Mouse (Mus musculus): ENCODE results near the gene Hck.

The Hck gene

DNA sequence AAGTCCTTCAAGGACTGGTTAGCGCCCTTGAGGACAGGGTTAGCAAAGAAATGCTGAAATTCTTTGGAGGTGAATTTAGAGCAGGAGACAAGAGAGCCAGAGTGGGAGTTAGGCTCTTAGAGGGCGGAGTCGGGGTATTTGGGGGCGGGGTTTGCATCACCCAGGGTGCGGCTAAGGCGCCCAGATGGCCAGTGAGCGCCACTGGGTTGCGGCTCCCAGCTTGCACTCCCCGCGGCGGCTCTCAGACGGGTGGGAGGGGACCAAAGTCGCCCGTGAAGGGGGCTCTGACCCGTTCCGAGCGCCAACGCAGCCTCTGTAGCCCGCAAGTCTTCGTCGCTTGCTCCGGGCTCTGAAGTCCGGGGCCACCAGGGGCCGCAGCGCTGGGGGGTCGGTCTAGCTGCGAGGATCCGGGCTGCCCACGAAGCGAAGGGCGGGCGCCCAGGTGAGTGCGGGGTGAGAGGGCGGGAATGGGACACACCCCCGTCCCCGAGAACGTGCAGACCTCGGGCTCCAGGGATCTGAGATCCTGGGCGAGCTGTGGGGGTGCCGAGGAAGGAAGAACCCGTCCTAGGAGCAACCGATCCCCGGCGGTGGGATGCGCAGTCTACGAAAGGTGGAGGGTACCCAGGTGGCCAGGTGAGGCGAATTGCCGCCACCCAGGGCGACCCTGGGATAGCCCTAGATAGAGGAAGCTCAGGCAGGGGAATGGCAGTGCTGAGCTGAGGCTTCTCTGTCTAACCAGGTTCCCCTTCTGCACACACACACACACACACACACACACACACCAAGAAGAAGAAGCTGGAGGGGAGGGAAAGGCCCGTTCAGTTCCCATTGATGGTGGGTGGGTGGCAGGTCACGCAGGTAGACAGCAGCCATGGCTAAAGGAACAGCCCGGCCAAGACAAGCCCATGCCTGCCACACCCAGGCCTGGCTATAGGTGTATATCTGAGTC is at the start of gene Hck:
Hck (plus strand) TSS at position 156 of the 952 bp plus-strand sequence.
- peak; percentile 17 for DNase-seq (ENCODE audit: low read depth, low spot score)

DNA sequence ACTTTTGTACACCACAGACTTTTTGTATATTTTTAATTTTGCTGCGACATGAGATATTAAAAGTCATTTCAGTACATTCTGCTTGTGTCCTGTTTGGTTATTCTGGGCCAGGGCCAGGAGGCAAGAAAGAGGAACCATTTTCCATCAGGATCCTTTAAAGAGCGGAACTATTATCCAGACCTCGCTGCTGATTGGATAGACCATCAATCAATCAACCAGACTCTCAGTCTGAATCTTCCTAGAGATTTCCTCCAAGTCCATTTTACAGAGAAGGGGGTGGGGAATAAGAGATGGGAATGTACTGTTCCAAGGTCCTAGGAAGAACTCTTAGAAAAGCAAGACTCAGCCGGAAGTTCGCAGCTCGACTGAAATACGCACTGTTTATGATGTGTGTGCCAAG is 48.1 kb upstream of the Hck start:
- no peak for DNase-seq (ENCODE audit: low read depth, low spot score)

DNA sequence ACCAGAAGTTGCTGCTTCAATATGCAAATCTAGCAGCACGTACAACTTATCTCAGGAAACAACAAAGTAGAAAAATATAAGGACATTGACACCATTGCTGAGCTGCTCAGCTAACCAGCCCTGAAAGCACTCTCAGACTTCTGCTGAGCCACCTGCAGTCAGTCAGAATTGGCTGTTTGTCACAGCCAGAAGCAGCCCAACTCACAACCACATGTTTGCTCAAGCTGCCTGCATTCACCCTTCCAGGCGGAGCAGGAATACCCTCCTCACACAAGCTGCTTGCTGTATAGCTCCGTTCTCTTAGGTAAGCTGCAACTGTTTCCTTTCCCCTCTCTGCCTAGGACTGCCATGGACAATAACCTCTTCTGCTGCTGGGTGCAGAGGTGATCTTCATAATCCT is 44.9 kb upstream of the Hck start:
- DNase-seq (ENCODE audit: low read depth, low spot score), result no peak

DNA sequence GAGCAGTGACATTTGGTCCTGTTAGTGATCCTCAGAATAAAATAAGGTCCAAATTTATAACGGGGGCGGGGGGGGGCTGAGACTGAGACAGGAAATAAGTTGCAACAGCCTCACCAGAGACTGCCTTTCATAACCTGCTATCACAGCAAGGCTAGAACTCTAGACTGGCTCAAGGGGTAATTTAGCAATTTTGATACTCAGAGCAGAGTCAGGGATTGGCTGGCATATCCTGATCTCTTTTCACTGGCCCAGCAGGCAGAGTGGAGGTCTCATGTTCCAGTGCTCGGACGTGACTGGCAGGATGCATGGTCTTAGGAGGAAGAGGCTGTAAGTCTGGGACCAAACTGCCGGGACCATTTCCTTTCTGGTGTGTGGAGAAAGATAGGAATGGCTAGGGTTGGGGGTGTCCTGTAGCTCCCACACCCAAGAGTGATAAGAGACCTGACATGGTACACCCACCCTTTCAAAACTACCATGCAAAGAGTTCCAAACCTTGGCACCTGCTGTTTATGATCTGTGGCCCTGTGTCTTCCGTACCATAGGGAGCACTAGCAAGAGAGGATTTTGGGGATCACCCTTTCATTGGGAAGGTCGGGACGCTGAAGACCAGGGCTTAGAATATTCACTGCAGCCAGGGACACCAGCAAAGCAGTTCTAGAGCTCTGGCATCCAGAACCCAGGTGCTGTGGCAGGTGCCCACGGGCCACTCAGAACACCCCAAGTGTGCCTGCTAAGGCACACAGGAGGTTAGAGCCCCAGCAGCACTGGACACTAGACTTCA is 43.9 kb upstream of the Hck start:
- no peak for DNase-seq (ENCODE audit: low read depth, low spot score)

DNA sequence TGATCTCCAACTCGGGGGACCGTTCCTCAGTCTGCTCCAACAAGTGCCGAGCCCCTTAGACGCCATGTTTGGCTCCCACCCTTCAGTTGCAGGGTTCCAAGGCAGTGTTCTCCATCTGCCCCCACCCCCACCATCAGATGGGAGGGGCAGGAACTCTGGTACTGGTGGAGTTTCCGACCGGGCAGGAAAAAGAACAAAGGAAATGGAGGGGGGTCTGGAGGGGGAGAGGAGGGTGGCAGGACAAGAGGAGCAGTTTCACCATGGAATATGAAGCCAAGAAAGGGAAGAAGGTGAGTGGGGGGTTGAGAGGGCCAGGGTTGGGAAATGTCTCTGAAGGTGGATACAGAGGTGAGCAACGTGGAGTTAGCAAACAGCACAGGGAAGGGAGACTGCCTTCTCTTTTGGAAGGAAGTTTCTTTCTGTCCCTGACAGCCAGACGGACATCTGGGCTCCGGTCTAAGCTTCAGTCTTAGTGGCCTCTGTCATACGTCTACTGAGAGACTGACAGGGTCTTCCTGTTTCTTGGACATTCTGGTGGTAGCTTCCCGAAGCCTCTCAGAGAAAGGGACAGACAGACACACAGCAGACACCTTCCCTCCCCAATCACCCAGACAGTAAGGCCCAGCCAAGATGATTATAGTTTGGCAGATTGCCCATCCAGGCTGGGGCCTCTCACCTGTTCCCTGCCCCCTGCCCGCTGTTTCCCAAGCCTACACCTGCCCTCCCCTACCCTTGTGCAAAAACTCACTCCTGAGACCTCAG is 42.3 kb upstream of the Hck start, which contains the start of gene Ccm2l:
Ccm2l (plus strand) TSS at position 209 of the 762 bp plus-strand sequence.
- DNase-seq (ENCODE audit: low read depth, low spot score), result no peak

DNA sequence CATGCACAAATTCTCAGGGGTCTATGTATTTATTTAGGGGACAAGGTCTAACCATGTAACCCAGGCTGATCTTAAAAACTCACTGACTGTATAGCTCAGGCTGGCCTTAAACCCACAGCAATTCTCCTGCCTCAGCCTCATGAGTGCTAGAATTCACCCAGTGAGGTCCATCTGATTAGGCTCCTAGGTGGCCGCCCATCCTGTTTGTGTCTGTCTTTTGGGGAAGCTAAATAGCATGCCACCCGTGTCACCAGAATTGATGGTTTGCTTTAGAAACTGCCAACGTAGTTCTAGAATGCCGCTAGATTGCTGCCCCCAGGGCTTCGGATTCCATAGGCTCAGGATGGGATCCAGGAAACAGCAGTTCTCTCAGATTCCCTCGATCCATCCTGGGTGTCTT is 41.3 kb upstream of the Hck start:
- no peak for DNase-seq (ENCODE audit: low read depth, low spot score)

DNA sequence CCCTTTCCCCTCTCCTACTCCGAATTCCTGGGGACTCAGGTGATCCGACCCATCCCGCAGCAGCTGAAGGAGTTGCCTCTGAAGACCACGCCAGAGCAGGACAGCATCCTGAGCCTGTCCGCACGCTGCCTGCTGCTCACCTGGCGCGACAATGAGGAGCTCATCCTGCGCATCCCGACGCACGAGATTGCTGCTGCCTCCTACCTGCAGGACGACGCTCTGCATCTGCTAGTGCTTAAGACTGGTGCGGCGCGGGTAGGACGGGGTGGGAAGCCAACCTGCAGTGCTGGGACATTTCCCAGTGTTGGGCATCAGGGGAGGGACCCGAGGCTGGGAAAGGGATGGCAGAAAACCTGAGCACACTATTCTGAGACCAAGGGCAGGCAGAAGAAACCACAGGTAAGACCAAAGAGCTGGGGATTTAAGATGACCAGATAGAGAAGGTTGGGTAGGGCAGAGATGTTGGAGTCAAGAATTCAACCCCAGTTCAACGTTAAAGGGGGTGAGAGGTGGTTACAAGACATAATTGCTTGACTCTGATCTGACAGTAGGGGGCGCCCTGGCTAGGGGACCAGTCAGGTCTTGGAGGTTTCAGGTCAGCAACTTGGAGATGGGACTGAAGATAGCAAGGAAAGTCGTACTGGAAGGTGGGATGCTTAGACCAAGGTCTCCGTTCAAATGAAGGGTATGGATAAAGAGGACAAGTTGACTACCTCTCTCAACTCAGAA is 37.3 kb upstream of the Hck start:
- no peak for DNase-seq (ENCODE audit: low read depth, low spot score)

DNA sequence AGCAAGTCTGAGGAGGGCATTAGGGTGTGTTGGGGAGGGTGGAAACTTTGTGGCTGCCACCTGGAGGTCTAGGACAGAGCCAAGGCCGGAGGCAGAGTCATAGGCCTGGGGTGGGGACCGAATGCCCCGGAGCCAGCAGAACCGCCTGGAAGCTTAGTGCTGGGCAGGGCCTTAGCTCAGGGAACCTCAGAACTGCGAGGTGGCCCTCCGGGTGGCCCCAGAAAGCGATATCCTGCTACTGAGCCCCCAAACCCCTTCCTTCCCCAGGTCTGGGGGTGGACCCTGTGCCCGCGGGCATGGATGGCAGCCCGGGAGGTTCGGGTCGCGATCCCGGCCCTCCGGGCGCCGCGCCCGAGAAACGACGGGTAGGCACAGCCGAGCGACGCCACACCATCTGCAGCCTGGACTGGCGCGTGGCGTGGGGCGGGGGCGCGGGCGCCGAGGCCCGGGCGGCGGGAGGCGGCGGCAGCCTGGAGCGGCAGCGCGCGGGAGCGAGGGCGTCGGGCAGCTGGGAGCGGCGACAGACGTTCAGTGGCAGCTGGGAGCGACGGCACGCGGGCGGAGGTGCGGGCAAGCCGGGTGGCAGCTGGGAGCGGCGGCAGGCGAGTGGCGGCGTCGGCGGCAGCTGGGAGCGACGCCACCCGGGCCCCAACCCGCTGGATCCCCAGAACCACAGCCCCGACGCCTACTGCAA is 36.6 kb upstream of the Hck start:
- DNase-seq (ENCODE audit: low read depth, low spot score), result peak; percentile 42

DNA sequence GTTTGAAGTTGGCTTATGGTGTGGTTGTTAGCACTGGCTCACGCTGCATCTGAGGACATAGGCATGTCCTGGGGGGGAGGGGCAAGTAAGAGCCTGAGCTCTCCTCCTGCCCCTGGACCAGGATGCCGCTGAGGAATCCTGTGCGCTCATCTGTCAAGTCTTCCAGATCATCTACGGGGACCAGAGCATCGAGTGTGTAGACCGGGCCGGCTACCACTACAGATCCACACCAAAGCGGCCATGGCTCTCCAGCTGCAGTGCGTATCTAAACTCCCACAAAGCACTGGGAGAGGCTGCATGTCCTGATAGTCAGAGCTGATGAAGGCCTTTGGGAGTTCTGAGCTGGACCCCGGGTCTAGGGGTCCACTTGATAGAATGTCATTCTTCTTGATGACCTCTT is 33.6 kb upstream of the Hck start:
- no peak for DNase-seq (ENCODE audit: low read depth, low spot score)

DNA sequence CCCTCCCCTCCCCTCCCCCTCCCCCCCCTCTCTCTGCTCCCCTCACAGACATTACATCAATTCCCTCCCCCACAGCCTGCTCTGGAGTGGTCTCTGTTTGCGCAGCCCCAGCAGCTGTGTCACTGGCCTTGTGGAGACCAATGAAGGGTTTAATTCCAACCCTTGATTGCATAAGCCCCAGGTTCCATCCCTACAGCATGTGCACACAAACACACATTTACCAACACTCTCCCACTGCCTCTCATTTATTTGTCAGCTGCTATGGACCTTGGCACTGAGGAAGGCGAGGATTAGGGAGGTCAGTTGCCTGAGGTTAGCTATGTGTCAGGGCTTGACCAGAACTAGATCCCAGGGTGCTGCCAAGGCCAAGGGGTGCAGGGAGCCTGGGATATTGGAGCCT is 32.3 kb upstream of the Hck start:
- no peak for DNase-seq (ENCODE audit: low read depth, low spot score)

DNA sequence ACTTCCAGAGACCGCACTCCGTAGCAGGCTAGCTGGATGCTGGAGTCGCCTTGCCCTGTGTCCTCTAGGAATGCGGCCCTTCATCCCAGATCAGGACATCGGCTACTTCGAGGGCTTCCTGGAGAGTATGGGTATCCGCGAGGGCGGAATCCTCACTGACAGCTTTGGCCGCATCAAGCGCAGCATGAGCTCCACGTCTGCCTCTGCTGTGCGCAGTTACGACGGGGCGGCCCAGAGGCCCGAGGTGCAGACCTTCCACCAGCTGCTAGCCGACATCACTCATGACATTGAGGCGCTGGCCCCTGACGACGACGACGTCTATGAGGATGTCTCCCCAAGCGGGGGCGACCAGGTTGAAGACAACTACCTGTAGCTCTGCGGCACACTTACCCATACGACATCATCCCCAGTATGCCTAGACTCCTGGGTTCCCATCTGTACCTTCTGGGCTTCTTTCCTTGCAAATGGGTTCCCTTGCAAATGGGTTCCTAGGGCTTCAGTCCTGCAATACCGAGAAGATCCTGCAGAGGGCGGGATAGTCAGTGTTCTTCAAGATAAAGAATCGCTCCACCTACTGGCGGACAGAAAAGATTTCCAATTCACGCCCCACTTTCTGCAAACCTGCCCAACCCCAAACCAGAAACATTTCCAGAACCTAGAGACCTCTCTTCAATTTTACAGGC is 27.3 kb upstream of the Hck start:
- DNase-seq (ENCODE audit: low read depth, low spot score), result peak; percentile 87

DNA sequence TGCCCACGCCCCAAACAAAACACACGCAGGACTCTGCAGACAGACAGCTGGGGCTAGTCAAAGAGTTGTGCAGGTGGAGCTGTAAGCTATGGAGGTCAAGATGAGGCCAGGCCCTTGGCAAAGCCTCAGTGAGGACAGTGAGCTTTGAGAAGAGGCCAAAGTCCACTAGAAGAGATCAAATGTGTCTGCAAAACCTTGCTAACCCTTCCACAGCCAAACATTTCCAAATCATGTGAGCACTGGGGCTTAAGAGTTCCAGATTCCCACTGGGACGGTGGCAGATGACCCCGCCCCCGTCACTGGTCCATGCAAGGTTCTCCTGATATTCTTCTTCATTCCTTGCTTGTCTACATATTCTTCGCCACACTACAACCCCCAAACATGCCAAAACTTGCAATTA is 26.4 kb upstream of the Hck start:
- no peak for DNase-seq (ENCODE audit: low read depth, low spot score)

DNA sequence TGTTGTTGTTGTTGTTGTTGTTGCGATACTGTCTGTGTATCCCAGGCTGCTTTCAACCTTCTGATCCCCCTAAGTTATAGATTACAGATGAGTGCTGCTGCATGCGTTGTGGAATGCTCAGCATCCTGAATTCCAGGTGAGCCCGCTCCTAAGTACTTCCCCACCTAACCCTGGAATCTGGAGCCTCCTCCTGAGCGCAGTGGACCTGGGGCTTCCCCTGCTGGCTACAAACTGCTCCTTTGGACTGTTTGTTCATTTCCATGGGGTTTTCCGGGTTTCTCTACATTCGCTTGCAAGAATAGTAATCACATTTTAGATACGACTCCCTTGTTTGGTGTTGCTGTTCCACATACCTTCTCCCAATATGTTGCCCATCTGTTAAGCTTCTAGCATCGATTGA is 25.0 kb upstream of the Hck start:
- no peak for DNase-seq (ENCODE audit: low read depth, low spot score)

DNA sequence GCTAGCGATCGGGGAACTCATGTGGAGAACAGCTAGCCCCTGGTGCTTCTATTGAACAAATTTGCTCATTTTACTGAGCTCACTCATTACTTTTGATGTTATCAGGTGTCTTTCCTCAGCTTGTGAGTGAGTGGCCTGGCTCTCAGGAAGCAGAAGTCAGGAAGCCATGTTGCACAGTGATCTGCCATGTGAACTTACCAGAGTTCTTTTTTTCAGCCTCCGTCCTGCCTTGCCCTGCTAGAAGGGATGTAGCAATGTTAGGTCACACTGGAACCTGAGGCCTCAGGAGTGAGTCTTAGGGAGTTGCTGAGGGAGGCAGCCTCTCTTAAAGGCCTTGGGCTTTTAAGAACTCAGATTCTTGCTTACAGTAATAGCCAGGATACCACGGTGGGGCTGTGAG is 24.4 kb upstream of the Hck start:
- no peak for DNase-seq (ENCODE audit: low read depth, low spot score)

DNA sequence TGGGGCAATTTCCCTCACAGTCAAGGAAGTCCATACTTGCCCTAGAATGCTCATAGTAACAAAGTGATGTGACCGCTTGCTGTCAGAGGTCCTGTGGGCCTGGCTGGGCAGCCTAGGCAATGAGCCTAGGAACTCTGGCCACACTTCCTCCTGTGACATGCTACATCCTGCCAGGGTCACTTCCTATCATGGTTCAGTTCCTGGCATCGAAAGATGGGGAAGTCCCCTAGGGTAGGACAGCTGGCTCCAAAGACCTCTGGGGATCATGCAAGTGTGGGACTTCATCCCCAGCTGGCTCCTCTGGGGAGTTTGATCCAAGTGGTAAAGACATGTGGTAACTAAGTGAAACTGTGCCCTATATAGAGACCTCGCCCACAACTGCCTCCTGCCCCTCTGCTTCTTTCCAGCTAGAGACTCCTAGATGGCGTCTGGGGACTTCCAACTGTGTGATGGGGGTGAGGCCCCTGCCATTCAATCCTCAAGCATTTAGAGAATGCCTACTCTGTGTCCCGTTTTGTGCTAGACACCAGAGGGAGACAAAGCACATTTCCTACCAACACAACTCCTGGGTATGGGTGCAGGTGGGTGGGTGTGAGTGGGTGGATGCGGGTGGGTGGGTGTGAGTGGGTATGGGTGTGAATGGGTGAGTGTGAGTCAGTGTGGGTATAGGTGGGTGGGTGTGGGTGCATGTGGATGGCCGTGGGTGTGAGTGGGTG is 23.8 kb upstream of the Hck start:
- DNase-seq (ENCODE audit: low read depth, low spot score), result no peak

DNA sequence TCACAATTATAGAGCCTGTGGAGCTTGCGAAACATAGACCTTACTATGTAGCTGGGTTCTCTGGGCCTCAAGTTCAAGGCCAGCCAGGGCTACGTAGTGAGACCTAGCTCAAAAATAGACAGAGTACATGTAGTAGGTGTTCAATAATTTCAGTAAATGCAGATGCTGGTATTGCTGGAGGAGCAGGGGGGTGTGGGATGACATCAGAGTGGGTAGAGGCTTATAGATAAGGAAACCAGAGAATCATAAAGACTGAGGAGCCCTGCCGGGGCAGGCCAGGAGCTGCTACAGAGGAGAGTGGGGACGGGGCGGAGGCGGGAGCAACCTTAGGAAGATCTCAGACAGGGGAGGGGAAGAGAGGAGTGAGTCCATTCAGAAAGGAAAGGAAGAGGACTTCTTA is 22.7 kb upstream of the Hck start:
- no peak for DNase-seq (ENCODE audit: low read depth, low spot score)

DNA sequence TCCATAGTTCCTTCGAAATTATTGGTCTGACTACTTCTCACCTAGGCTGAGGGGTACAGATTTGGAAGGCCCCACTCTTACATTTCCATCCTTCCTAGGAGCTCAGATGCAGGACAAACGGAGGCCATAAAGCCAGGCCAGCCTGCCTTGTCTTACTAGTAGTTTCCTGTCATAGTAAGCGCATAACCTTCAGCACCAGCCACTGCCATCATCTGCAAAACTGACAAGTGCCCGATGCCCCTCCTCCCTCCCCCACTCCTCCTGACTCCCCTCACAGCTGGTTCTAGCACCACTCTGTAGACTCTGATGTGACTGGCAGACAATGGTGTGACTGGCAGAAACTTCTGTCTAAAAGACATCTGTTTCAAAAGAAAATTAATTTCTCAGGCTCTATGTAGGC is 22.1 kb upstream of the Hck start:
- no peak for DNase-seq (ENCODE audit: low read depth, low spot score)

DNA sequence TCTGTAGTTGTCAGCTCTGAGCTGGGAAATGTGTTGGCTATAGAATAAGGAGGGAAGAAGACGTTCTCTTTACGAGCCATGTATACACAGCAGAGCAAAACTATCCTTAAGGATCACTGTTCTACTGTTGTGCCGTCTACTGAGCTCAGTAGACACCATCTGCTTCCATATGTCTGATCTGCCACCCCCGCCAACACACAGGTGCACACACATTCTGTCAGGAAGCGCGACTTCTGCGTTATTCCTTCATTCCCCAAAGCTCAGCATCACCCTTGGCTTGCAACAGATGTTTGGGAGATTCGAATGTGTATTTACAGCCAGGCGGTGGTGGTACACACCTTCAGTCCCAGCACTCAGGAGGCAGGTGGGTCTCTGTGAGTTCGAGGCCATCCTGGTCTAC is 21.2 kb upstream of the Hck start:
- DNase-seq (ENCODE audit: low read depth, low spot score), result no peak

DNA sequence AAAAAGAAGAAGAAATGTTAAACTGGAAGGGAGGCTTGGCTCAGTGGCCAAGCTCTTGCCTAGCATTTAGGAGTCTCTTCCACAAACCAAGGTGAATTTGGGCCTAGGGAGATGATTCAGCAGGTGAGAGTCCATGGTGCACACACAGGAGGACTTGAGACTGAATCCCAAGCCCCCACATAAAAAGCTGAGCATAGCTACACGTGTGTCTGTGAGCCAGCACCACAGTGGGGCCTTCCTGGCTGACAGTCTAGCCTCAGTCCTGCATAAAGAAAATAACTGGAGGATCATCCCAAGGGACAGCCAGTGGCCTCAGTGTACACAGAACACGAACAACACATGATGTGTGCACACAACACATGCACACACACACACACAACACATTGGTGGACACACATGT is 19.0 kb upstream of the Hck start:
- DNase-seq (ENCODE audit: low read depth, low spot score), result no peak

Measured in retina, postnatal 7 days (tissue).